Mouse (Mus musculus) C3H10T1/2 (cell line): ENCODE results near the gene Vmn1r233. TPM values are rescaled to one million over a fixed set of nuclear protein-coding genes. Genes with fewer than 3 reads are reported as not detected.

Experiments
- polyA plus RNA-seq, 2 experiments: library from polyadenylated mRNA; unstranded; fragments of >200 nt; fragmentation: generic; extraction: Trizol; gene quantifications; one replicate each; pipeline ENCODE4 v1.2.1; 2012; ENCODE audit warnings: missing spikeins in 2 of 2

The Vmn1r233 gene
- under 1 TPM in 1 of 2 experiments, not detected in 1; 0.01 TPM for polyA plus RNA-seq

GRCm38 (mm10) chr17:20996364-20996763 lies at the start of gene Vmn1r233:
TSS of gene Vmn1r233 (minus strand) at chr17:20996464.

GRCm38 (mm10) chr17:21008382-21009331 lies 12.4 kb upstream of the Vmn1r233 start, which contains the start of gene Zfp160:
TSS of gene Zfp160 (plus strand) at chr17:21008903.

GRCm38 (mm10) chr17:20944985-20945891 lies 51.0 kb downstream of the Vmn1r233 start, which contains the start of gene Ppp2r1a:
TSS of gene Ppp2r1a (plus strand) at chr17:20945311.

Other genes starting within 250 kb of the Vmn1r233 start
- gene Vmn1r228, start 210.3 kb downstream of the Vmn1r233 start, polyA plus RNA-seq: not detected
- gene Vmn1r229, start 184.9 kb downstream of the Vmn1r233 start, polyA plus RNA-seq: not detected
- not detected for gene Vmn1r230, start 156.0 kb downstream of the Vmn1r233 start, polyA plus RNA-seq
- not detected for gene Vmn1r231, start 91.4 kb downstream of the Vmn1r233 start, polyA plus RNA-seq
- gene Vmn1r232, start 76.8 kb downstream of the Vmn1r233 start, polyA plus RNA-seq: not detected
- gene Ppp2r1a, start 51.2 kb downstream of the Vmn1r233 start, polyA plus RNA-seq: 100 to 1,000 TPM; 439 to 597 TPM
- gene Zfp160, start 12.4 kb upstream of the Vmn1r233 start, polyA plus RNA-seq: 1 to 10 TPM in 1 of 2 experiments, under 1 TPM in 1; 0.44 to 3.1 TPM
- not detected for gene Vmn1r234, start 229.6 kb upstream of the Vmn1r233 start, polyA plus RNA-seq